Mouse (Mus musculus): ENCODE measurements around the gene Prr23a2. TPM values are rescaled to one million over a fixed set of nuclear protein-coding genes. Genes with fewer than 3 reads are reported as not detected.
"Not testable (repeated sequence)": the region's sequence is repeated elsewhere in the genome, so short reads cannot be mapped to it uniquely, and the experiment has no call there.

Prr23a2 gene
- not detected in 2 replicates for total RNA-seq (2017)

DNA sequence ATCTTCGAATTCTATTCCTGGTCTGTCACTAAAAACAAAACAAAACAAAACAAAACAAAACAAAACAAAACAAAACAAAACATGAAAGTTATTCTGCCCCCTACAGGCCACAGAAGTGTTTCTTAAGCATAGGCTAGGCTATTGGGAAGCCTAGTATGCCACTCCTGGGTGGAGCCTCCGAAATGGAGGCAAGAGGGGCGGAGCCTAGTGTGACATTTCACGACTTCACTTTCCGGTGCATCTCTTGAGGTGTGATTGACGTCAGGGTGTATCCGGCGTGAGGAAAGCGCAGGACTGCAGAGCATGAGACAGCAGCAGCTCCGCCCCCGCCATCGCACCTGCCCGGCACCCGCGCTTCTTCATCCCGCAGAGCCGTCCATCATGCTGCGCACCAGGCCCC is at the start of gene Prr23a2:
Prr23a2 (plus strand) TSS at position 285 of the 400 bp plus-strand sequence.
- no peak for ATAC-seq (ENCODE audit: extremely low read depth, insufficient number of reproducible peaks, low FRiP score, poor library complexity, severe bottlenecking)

DNA sequence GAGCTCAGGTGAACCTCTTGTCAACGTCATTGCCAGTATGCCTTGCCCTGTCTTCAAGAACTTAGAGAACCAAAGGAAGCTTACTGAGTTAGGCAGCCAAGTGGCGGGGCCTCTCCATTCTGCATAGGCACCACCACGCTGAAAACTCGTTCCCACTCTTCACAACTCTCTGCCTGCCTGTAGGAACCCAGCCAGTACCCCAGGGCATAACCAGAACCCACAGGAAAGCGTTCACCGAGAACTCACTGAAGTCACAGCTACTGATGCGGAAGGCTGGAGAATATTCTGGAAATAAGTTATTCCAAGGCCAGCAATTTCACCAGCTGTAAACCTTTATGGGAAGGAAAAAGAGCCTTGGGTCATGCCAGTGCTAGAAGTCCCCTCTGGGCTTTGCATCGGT is 48.7 kb upstream of the Prr23a2 start:
- no peak for ATAC-seq (ENCODE audit: extremely low read depth, insufficient number of reproducible peaks, low FRiP score, poor library complexity, severe bottlenecking)

DNA sequence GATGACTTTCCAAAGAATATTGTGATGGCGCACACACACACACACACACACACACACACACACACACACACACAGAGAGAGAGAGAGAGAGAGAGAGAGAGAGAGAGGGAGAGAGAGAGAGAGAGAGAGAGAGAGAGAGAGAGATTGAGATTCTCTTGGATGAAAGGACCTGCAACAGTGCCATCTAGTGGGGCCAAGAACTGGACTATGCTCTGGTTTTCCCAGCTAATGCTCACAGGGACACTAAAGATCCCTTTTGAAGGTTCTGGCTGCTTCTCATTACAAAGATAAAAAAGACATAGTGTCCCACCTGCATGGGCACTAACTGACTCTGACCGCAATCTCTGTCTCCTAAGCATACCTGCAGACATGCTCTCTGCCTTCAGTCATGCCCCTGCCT is 46.8 kb upstream of the Prr23a2 start:
- ATAC-seq (ENCODE audit: extremely low read depth, insufficient number of reproducible peaks, low FRiP score, poor library complexity, severe bottlenecking): not testable (repeated sequence)

- no peak for ATAC-seq (ENCODE audit: extremely low read depth, insufficient number of reproducible peaks, low FRiP score, poor library complexity, severe bottlenecking)
Measured at GRCm38 (mm10) chr9:98816066-98816465, 40.2 kb upstream of the Prr23a2 start.

GRCm38 (mm10) chr9:98817592-98817991 is 38.7 kb upstream of the Prr23a2 start:
- no peak for ATAC-seq (ENCODE audit: extremely low read depth, insufficient number of reproducible peaks, low FRiP score, poor library complexity, severe bottlenecking)

GRCm38 (mm10) chr9:98818971-98819370 is 37.3 kb upstream of the Prr23a2 start:
- ATAC-seq (ENCODE audit: extremely low read depth, insufficient number of reproducible peaks, low FRiP score, poor library complexity, severe bottlenecking): no peak

GRCm38 (mm10) chr9:98819481-98819880 is 36.8 kb upstream of the Prr23a2 start:
- ATAC-seq (ENCODE audit: extremely low read depth, insufficient number of reproducible peaks, low FRiP score, poor library complexity, severe bottlenecking): no peak

- no peak for ATAC-seq (ENCODE audit: extremely low read depth, insufficient number of reproducible peaks, low FRiP score, poor library complexity, severe bottlenecking)
Measured at GRCm38 (mm10) chr9:98820461-98820860, 35.8 kb upstream of the Prr23a2 start.

- no peak for ATAC-seq (ENCODE audit: extremely low read depth, insufficient number of reproducible peaks, low FRiP score, poor library complexity, severe bottlenecking)
Measured at GRCm38 (mm10) chr9:98821067-98821466, 35.2 kb upstream of the Prr23a2 start.

- no peak for ATAC-seq (ENCODE audit: extremely low read depth, insufficient number of reproducible peaks, low FRiP score, poor library complexity, severe bottlenecking)
Measured at GRCm38 (mm10) chr9:98823805-98824204, 32.5 kb upstream of the Prr23a2 start.

DNA sequence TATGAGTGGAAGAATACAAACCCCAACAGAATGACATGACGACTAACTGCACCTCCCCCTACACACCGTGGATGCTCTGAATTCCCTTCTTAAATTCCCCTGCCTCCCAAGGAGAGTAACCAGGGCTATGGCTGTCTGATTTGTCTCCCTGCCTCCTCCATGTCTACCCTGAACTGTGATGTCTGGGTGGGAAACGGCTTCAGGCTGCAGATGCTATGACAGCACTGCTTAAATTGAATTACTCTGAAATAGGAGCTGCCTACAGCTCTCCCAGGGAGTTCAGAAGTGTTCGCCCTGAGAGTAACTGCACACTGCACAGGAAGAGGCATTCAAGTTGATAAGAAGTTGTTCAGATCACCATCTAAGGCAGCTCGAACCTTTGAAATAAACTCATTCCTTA is 26.8 kb upstream of the Prr23a2 start:
- no peak for ATAC-seq (ENCODE audit: extremely low read depth, insufficient number of reproducible peaks, low FRiP score, poor library complexity, severe bottlenecking)

GRCm38 (mm10) chr9:98837537-98838074 is 18.7 kb upstream of the Prr23a2 start:
- ATAC-seq (ENCODE audit: extremely low read depth, insufficient number of reproducible peaks, low FRiP score, poor library complexity, severe bottlenecking): no peak

DNA sequence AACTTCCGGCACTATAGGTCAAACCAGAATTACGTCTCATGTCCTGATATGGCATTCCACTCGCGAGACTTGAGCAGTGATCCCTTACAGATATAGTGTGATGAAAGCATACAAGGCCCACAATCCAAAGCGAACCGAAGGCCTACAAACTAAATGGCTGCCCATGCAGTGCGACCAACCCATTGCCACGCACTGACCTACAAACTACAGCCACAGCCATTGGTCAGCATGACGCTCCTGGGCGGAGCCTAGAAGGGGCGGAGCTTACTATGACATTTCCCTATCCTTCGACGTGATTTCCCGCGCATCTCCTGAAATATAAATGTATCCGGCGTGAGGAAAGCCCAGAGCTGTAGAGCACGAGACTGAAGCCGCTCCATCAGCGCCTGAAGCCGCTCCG is 14.2 kb upstream of the Prr23a2 start, which contains the start of gene Prr23a1:
Prr23a1 (plus strand) TSS at position 387 of the 400 bp plus-strand sequence.
- ATAC-seq (ENCODE audit: extremely low read depth, insufficient number of reproducible peaks, low FRiP score, poor library complexity, severe bottlenecking): no peak

- no peak for ATAC-seq (ENCODE audit: extremely low read depth, insufficient number of reproducible peaks, low FRiP score, poor library complexity, severe bottlenecking)
Measured at GRCm38 (mm10) chr9:98863463-98863862, 7.2 kb downstream of the Prr23a2 start.

GRCm38 (mm10) chr9:98864571-98864970 is 8.3 kb downstream of the Prr23a2 start, which contains the start of gene Prr23a3:
Gene Prr23a3 (plus strand): TSS chr9:98864767.
- ATAC-seq (ENCODE audit: extremely low read depth, insufficient number of reproducible peaks, low FRiP score, poor library complexity, severe bottlenecking): no peak

- no peak for ATAC-seq (ENCODE audit: extremely low read depth, insufficient number of reproducible peaks, low FRiP score, poor library complexity, severe bottlenecking)
Measured at GRCm38 (mm10) chr9:98901486-98901885, 45.2 kb downstream of the Prr23a2 start.

- no peak for ATAC-seq (ENCODE audit: extremely low read depth, insufficient number of reproducible peaks, low FRiP score, poor library complexity, severe bottlenecking)
Measured at GRCm38 (mm10) chr9:98902819-98903218, 46.5 kb downstream of the Prr23a2 start, which contains the start of gene 7420426K07Rik. Gene 7420426K07Rik (plus strand): TSS chr9:98903119.
